Mouse (Mus musculus) MEL (cell line): Measurements from ENCODE around the gene Stn1. TPM values are rescaled to one million over a fixed set of nuclear protein-coding genes. Genes with fewer than 3 reads are reported as not detected.

Experiments used
- DNase-seq: peaks from one replicate; pipeline ENCODE4 v3.0.0; 2011; ENCODE audit warnings: low read depth, low spot score
- H3K27ac ChIP-seq: 2 replicates; pipeline ENCODE4 v1.5.1; 2012; ENCODE audit warnings: low read depth, mild to moderate bottlenecking, control low read depth, low read length, moderate library complexity; ENCODE audit not compliant: control insufficient read depth
- H3K27me3 ChIP-seq, 2 experiments: fragments of 150-350 bp in 1 of 2; sonication (generic) in 1 of 2; 2 replicates each; pipeline ENCODE4 v1.6.1; 2012; ENCODE audit warnings: low read length in 2 of 2, mild to moderate bottlenecking in 2 of 2, improper control_type of control experiment in 1 of 2, moderate library complexity in 1 of 2; ENCODE audit not compliant: insufficient read depth in 2 of 2, control insufficient read depth in 1 of 2
- H3K36me3 ChIP-seq, 2 experiments: 2 replicates each; pipeline ENCODE4 v1.6.1; 2012 to 2014; ENCODE audit warnings: low read length in 2 of 2, improper control_type of control experiment in 1 of 2, inconsistent platforms in 1 of 2, mild to moderate bottlenecking in 1 of 2; ENCODE audit not compliant: insufficient read depth in 2 of 2, control insufficient read depth in 1 of 2
- H3K4me1 ChIP-seq, 2 experiments: fragments of 150-350 bp in 1 of 2; sonication (generic) in 1 of 2; 2 replicates each; pipeline ENCODE4 v1.6.1; 2012; ENCODE audit warnings: low read length in 2 of 2, improper control_type of control experiment in 1 of 2, mild to moderate bottlenecking in 1 of 2; ENCODE audit not compliant: insufficient read depth in 2 of 2, control insufficient read depth in 1 of 2
- H3K4me3 ChIP-seq, 2 experiments: fragments of 150-350 bp in 1 of 2; sonication (generic) in 1 of 2; 2 replicates each; pipeline ENCODE4 v1.5.1; 2012; ENCODE audit warnings: low read depth in 2 of 2, low read length in 2 of 2, mild to moderate bottlenecking in 2 of 2, moderate library complexity in 2 of 2, control low read depth in 1 of 2, improper control_type of control experiment in 1 of 2; ENCODE audit not compliant: control insufficient read depth in 1 of 2, insufficient read depth in 1 of 2
- H3K79me2 ChIP-seq: 2 replicates; pipeline ENCODE4 v1.6.1; 2012; ENCODE audit warnings: mild to moderate bottlenecking, low read length, moderate library complexity; ENCODE audit not compliant: control insufficient read depth, poor library complexity, insufficient read depth
- H3K9ac ChIP-seq: 2 replicates; pipeline ENCODE4 v1.6.1; 2012; ENCODE audit warnings: low read depth, mild to moderate bottlenecking, control low read depth, low read length, moderate library complexity; ENCODE audit not compliant: control insufficient read depth, poor library complexity, severe bottlenecking
- H3K9me3 ChIP-seq: fragments of 150-350 bp; sonication (generic); replicated peaks from 2 replicates; pipeline ENCODE4 v1.6.1; 2012; ENCODE audit warnings: mild to moderate bottlenecking, low read length, improper control_type of control experiment, moderate library complexity; ENCODE audit not compliant: insufficient read depth
- BHLHE40 ChIP-seq: IDR thresholded peaks from 2 replicates; pipeline ENCODE4 v1.6.1; 2012; ENCODE audit warnings: low read depth, mild to moderate bottlenecking, inconsistent platforms, low read length, improper control_type of control experiment, borderline replicate concordance
- CHD1 ChIP-seq: IDR thresholded peaks from 2 replicates; pipeline ENCODE4 v1.6.1; 2012; ENCODE audit warnings: low read depth, mild to moderate bottlenecking, inconsistent platforms, low read length, improper control_type of control experiment
- CHD2 ChIP-seq: IDR thresholded peaks from 2 replicates; pipeline ENCODE4 v1.6.1; 2011; ENCODE audit warnings: low read length, improper control_type of control experiment
- CTCF ChIP-seq, 3 experiments: IDR thresholded peaks in 2 of 3; conservative IDR thresholded peaks in 1 of 3; 2 replicates each; pipeline ENCODE4 v1.5.1; 2011 to 2012; ENCODE audit warnings: low read length in 3 of 3, low read depth in 2 of 3, mild to moderate bottlenecking in 2 of 3, improper control_type of control experiment in 1 of 3, inconsistent platforms in 1 of 3, mixed read lengths in 1 of 3, moderate library complexity in 1 of 3; ENCODE audit not compliant: control insufficient read depth in 1 of 3, insufficient read depth in 1 of 3, poor library complexity in 1 of 3, severe bottlenecking in 1 of 3
- E2F4 ChIP-seq: IDR thresholded peaks from 2 replicates; pipeline ENCODE4 v1.6.1; 2011; ENCODE audit warnings: low read depth, low read length, improper control_type of control experiment, borderline replicate concordance
- ELF1 ChIP-seq: IDR thresholded peaks from 2 replicates; pipeline ENCODE4 v1.6.1; 2014; ENCODE audit warnings: low read depth, mild to moderate bottlenecking, inconsistent platforms, low read length, improper control_type of control experiment, moderate library complexity
- EP300 ChIP-seq, 2 experiments: IDR thresholded peaks; 2 replicates each; pipeline ENCODE4 v1.6.1; 2011; ENCODE audit warnings: improper control_type of control experiment in 2 of 2, low read length in 2 of 2, low read depth in 1 of 2, mild to moderate bottlenecking in 1 of 2
- MAFK ChIP-seq: IDR thresholded peaks from 2 replicates; pipeline ENCODE4 v1.6.1; 2011; ENCODE audit warnings: low read depth, mild to moderate bottlenecking, low read length, improper control_type of control experiment, borderline replicate concordance
- MAX ChIP-seq: IDR thresholded peaks from 2 replicates; pipeline ENCODE4 v1.6.1; 2011; ENCODE audit warnings: low read length, improper control_type of control experiment
- MXI1 ChIP-seq: IDR thresholded peaks from 2 replicates; pipeline ENCODE4 v1.6.1; 2011; ENCODE audit warnings: mild to moderate bottlenecking, low read depth, low read length, improper control_type of control experiment
- MYB ChIP-seq: IDR thresholded peaks from 2 replicates; pipeline ENCODE4 v1.6.1; 2011; ENCODE audit warnings: mild to moderate bottlenecking, low read depth, low read length, improper control_type of control experiment
- MYC ChIP-seq: IDR thresholded peaks from 2 replicates; pipeline ENCODE4 v1.6.1; 2011; ENCODE audit warnings: low read depth, mild to moderate bottlenecking, low read length, improper control_type of control experiment, moderate library complexity
- POLR2AphosphoS2 ChIP-seq: IDR thresholded peaks from 2 replicates; pipeline ENCODE4 v1.6.1; 2011; ENCODE audit warnings: low read length, improper control_type of control experiment
- RCOR1 ChIP-seq: IDR thresholded peaks from 2 replicates; pipeline ENCODE4 v1.6.1; 2012; ENCODE audit warnings: low read depth, mild to moderate bottlenecking, inconsistent platforms, low read length, improper control_type of control experiment
- TAL1 ChIP-seq: IDR thresholded peaks from 2 replicates; pipeline ENCODE4 v1.6.1; 2012; ENCODE audit warnings: mild to moderate bottlenecking, inconsistent platforms, low read length, moderate library complexity, mixed read lengths
- TBP ChIP-seq: IDR thresholded peaks from 2 replicates; pipeline ENCODE4 v1.8.0; 2011; ENCODE audit warnings: low read depth, low read length, improper control_type of control experiment
- TCF12 ChIP-seq: IDR thresholded peaks from 2 replicates; pipeline ENCODE4 v1.6.1; 2014; ENCODE audit warnings: low read depth, mild to moderate bottlenecking, inconsistent platforms, low read length, improper control_type of control experiment, moderate library complexity
- USF1 ChIP-seq: IDR thresholded peaks from 2 replicates; pipeline ENCODE4 v1.6.1; 2014; ENCODE audit warnings: low read depth, mild to moderate bottlenecking, inconsistent platforms, low read length, improper control_type of control experiment, moderate library complexity
- ZNF384 ChIP-seq: IDR thresholded peaks from 2 replicates; pipeline ENCODE4 v1.6.1; 2012; ENCODE audit warnings: low read depth, mild to moderate bottlenecking, inconsistent platforms, low read length, improper control_type of control experiment
- polyA plus RNA-seq, 2 experiments: library from polyadenylated mRNA; stranded (reverse) in 1 of 2; unstranded in 1 of 2; fragments of >175 nt in 1 of 2; fragments of >200 nt in 1 of 2; gene quantifications; 2 replicates each; pipeline versions ENCODE4 v1.2.1 to v1.2.4; 2012; ENCODE audit warnings: low replicate concordance in 2 of 2, low read depth in 1 of 2; ENCODE audit not compliant: insufficient read length in 2 of 2, insufficient read depth in 1 of 2, missing spikeins in 1 of 2
- total RNA-seq: library from RNA; depleted of rRNA; stranded (reverse); fragments of 300-350 nt; gene quantifications from 2 replicates; pipeline ENCODE4 v1.2.3, GENCODE M21; 2012

Stn1 gene
- total and polyA plus RNA-seq, 3 experiments = 9.7 to 13.6 TPM; not detected in 1

GRCm38 (mm10) chr19:47570042-47570441 lies 32.7 kb upstream of the Stn1 start:
- Histone ChIP-seq H3K4me1 (no peaks in the 10 kb centered on the region), H3K4me3 (no peak overlapping the region), H3K9me3 (no peaks in the 10 kb centered on the region), H3K27ac (no peak overlapping the region), H3K36me3 (no peaks in the 10 kb centered on the region), H3K27me3 (no peaks in the 10 kb centered on the region), H3K79me2 (no peaks in the 10 kb centered on the region), H3K9ac (no peak overlapping the region)
- no peak for TF ChIP-seq MYC
- TF ChIP-seq ZNF384 = no peak
- no peak for TF ChIP-seq MYB
- TF ChIP-seq TBP = no peak
- no peak for TF ChIP-seq ELF1
- TF ChIP-seq RCOR1 = no peak
- no peak for TF ChIP-seq POLR2AphosphoS2
- TF ChIP-seq USF1 = no peak
- TF ChIP-seq MXI1 = no peak
- DNase-seq = no peak

DNA sequence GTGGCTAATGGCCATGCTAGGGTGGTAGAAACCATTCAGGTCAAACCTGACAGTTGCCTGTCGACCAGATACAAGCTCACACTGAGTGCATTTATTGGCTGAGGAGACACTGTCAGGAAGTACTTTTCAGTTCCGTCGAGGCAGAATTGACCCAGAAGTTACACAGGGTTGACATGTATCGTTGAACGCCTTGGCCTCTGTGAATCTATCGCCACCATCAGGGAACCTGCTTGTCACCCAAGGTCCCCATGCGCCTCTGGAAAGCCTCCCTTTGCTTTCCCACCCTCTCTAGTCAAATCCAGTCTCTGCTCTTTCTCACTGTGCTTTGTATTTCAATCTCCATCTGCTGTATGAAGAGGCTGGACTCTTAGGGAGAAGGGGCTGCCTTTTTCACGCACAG lies 28.7 kb upstream of the Stn1 start:
- Histone ChIP-seq H3K4me3 (no peak overlapping the region), H3K9ac (no peak overlapping the region), H3K4me1 (no peaks in the 10 kb centered on the region), H3K27ac (no peak overlapping the region), H3K27me3 (no peaks in the 10 kb centered on the region), H3K36me3 (no peaks in the 10 kb centered on the region), H3K79me2 (no peaks in the 10 kb centered on the region), H3K9me3 (no peaks in the 10 kb centered on the region)
- no peak for TF ChIP-seq CHD1
- DNase-seq = no peak

GRCm38 (mm10) chr19:47565031-47565654 lies 27.8 kb upstream of the Stn1 start:
- Histone ChIP-seq H3K79me2 (no peaks in the 10 kb centered on the region), H3K27ac (no peak overlapping the region), H3K4me1 (no peaks in the 10 kb centered on the region), H3K27me3 (no peaks in the 10 kb centered on the region), H3K9ac (no peak overlapping the region), H3K4me3 (no peak overlapping the region), H3K9me3 (no peaks in the 10 kb centered on the region), H3K36me3 (no peaks in the 10 kb centered on the region)
- DNase-seq = no peak
- TF ChIP-seq E2F4 (no peak), TAL1 (no peak), TCF12 (no peak), CTCF (IDR thresholded peaks at IDR 0.05 in 2 of 3, conservative IDR thresholded peaks at IDR 0.05 in 1 of 3; ENCODE audit: control insufficient read depth in 1 of 3, insufficient read depth in 1 of 3, low read depth in 2 of 3, low read length in 3 of 3, poor library complexity in 1 of 3, severe bottlenecking in 1 of 3) (no peak), MYB (no peak), ZNF384 (no peak), EP300 (IDR thresholded peaks at IDR 0.05; ENCODE audit: low read depth in 1 of 2, low read length in 2 of 2) (no peak), MAFK (no peak), MXI1 (no peak), USF1 (no peak), RCOR1 (no peak), MYC (no peak), CHD2 (no peak), MAX (no peak), TBP (no peak), BHLHE40 (no peak)
